ENCODE assay signal across 33 mouse cellular contexts in the genomic region with DNA sequence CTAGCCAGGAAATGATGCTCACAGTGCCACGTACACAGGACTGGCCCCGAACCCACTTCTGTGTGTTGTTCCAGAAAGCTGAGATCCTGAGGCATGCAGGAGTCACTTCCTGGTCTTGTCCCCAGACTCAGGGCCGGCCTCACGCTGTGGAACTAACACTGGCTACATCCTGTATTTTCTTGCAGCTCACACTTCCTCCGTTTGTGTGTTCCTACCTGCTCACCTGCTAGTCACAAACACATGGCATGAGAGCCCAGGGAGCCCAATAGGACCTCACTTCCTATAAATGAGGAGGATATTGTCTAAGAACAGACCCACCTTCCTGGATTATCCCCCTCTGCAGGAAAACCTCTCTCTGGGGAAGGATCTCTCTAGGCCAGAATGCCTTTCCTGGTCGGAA. TPM values are rescaled to one million over a fixed set of nuclear protein-coding genes. Genes with fewer than 3 reads are reported as not detected.
DNase-seq lines count a peak whose midpoint lies in the region; ATAC-seq and TF ChIP-seq lines count a peak whose summit lies in the region.
"Had no signal": no experiment of that assay in that cellular context is flagged by ENCODE, and none has a peak within 500 bp of the region (broad histone marks: within the 10 kb centered on the region; RNA-seq: fewer than 3 reads in every experiment).

No protein-coding gene starts in this region.

- 33% methylated on average over 6 of the region's 6 CpGs for WGBS in heart, adult 2 months
- WGBS in hindbrain, embryonic 10.5 days: 77% methylated on average over 6 of the region's 6 CpGs
- WGBS in hindbrain, postnatal 0 days: 78% methylated on average over 6 of the region's 6 CpGs
- WGBS in lung, embryonic 14.5 days: 55% methylated on average over 6 of the region's 6 CpGs
- WGBS in lung, postnatal 0 days: 44% methylated on average over 6 of the region's 6 CpGs
- 83% methylated on average over 6 of the region's 6 CpGs for WGBS in midbrain, embryonic 15.5 days

- peak; percentile 24 for DNase-seq in heart, adult 8-10 months (ENCODE audit: low spot score)
- no peak for DNase-seq in heart, adult 2 months
- DNase-seq in hindbrain, embryonic 10.5 days (ENCODE audit: low spot score): no peak
- no peak for DNase-seq in hindbrain, postnatal 0 days (ENCODE audit: low spot score)
- peak; percentile 12 for DNase-seq in lung, embryonic 14.5 days
- DNase-seq in lung, postnatal 0 days (ENCODE audit: low spot score): no peak
- DNase-seq: adrenal gland, postnatal 10 days; B cell, adult 2 months; cerebellum, adult 8-10 months; cerebellum, postnatal 36 days; embryo, embryonic 11 days; gastrocnemius, postnatal 10 days; kidney, adult 18-20 months; liver; retina, postnatal 1 day; right cerebral cortex, postnatal 25 days; spleen, adult 18-20 months; thymus, postnatal 14 days had no signal

- H3K4me3 ChIP-seq in heart, adult 2 months: no peak overlapping the region
- H3K4me3 ChIP-seq in hindbrain, embryonic 10.5 days: no peak overlapping the region
- no peak overlapping the region for H3K4me3 ChIP-seq in hindbrain, postnatal 0 days (ENCODE audit: low read length)
- H3K4me3 ChIP-seq in lung, embryonic 14.5 days (ENCODE audit: low read depth, low read length): no peak overlapping the region
- no peak overlapping the region for H3K4me3 ChIP-seq in lung, postnatal 0 days (ENCODE audit: low read depth, low read length)
- no peak overlapping the region for H3K4me3 ChIP-seq in midbrain, embryonic 15.5 days
- H3K4me3 ChIP-seq: embryonic facial prominence, embryonic 15.5 days; limb, embryonic 10.5 days; liver, embryonic 15.5 days; myocyte; neural tube, embryonic 13.5 days had no signal

- no peak for TF ChIP-seq CTCF in heart, adult 2 months (IDR thresholded peaks at IDR 0.05)
- no peak for TF ChIP-seq CTCF in hindbrain, postnatal 0 days (IDR thresholded peaks at IDR 0.05; ENCODE audit: low read depth)
- TF ChIP-seq CTCF in lung, embryonic 14.5 days (IDR thresholded peaks at IDR 0.05; ENCODE audit: low read depth): no peak
- TF ChIP-seq CTCF in lung, postnatal 0 days (IDR thresholded peaks at IDR 0.05): no peak

- H3K4me1 ChIP-seq in heart, adult 2 months (ENCODE audit: control insufficient read depth, insufficient read depth, low read length): peaks cover 6% of the 10 kb centered on the region
- no peaks in the 10 kb centered on the region for H3K4me1 ChIP-seq in hindbrain, embryonic 10.5 days (replicated peaks)
- no peaks in the 10 kb centered on the region for H3K4me1 ChIP-seq in hindbrain, postnatal 0 days (ENCODE audit: insufficient read depth, low read length)
- no peaks in the 10 kb centered on the region for H3K4me1 ChIP-seq in lung, embryonic 14.5 days (ENCODE audit: insufficient read depth)
- no peaks in the 10 kb centered on the region for H3K4me1 ChIP-seq in lung, postnatal 0 days (ENCODE audit: insufficient read depth, low read depth, low read length)
- H3K4me1 ChIP-seq in midbrain, embryonic 15.5 days: no peaks in the 10 kb centered on the region
- H3K4me1 ChIP-seq: embryonic facial prominence, embryonic 15.5 days; limb, embryonic 10.5 days; neural tube, embryonic 13.5 days had no signal

- H3K9ac ChIP-seq in heart, adult 2 months (ENCODE audit: low read depth, low read length): no peak overlapping the region
- no peak overlapping the region for H3K9ac ChIP-seq in hindbrain, postnatal 0 days (replicated peaks; ENCODE audit: low read length)
- H3K9ac ChIP-seq in lung, embryonic 14.5 days: no peak overlapping the region
- no peak overlapping the region for H3K9ac ChIP-seq in lung, postnatal 0 days (replicated peaks; ENCODE audit: low read depth)
- no peak overlapping the region for H3K9ac ChIP-seq in midbrain, embryonic 15.5 days
- H3K9ac ChIP-seq: embryonic facial prominence, embryonic 15.5 days; hindbrain, embryonic 14.5 days; liver, embryonic 15.5 days; neural tube, embryonic 13.5 days had no signal

- no peaks in the 10 kb centered on the region for H3K36me3 ChIP-seq in heart, adult 2 months (ENCODE audit: control insufficient read depth, insufficient read depth, low read length)
- peaks cover 12% of the 10 kb centered on the region for H3K36me3 ChIP-seq in hindbrain, embryonic 10.5 days
- H3K36me3 ChIP-seq in hindbrain, postnatal 0 days (ENCODE audit: insufficient read depth, low read length): no peaks in the 10 kb centered on the region; the same call in 1 of the 2 replicates
- no peaks in the 10 kb centered on the region for H3K36me3 ChIP-seq in lung, embryonic 14.5 days (ENCODE audit: insufficient read depth)
- H3K36me3 ChIP-seq in lung, postnatal 0 days (ENCODE audit: insufficient read depth, low read length): no peaks in the 10 kb centered on the region
- H3K36me3 ChIP-seq in midbrain, embryonic 15.5 days (replicated peaks): 0 out of 2 replicates have a peak, but pooled peaks cover 7% of the 10 kb centered on the region
- H3K36me3 ChIP-seq: embryonic facial prominence, embryonic 15.5 days; G1E; limb, embryonic 10.5 days; liver, embryonic 15.5 days had no signal

- H3K27me3 ChIP-seq in heart, adult 2 months (ENCODE audit: control insufficient read depth, insufficient read depth, low read length): no peaks in the 10 kb centered on the region
- peaks cover 7% of the 10 kb centered on the region; the same call in 1 of the 2 replicates for H3K27me3 ChIP-seq in hindbrain, embryonic 10.5 days (ENCODE audit: insufficient read depth, poor library complexity, severe bottlenecking)
- no peaks in the 10 kb centered on the region for H3K27me3 ChIP-seq in hindbrain, postnatal 0 days (ENCODE audit: insufficient read depth, low read length)
- no peaks in the 10 kb centered on the region for H3K27me3 ChIP-seq in lung, embryonic 14.5 days (ENCODE audit: insufficient read depth, low read length)
- H3K27me3 ChIP-seq in lung, postnatal 0 days (replicated peaks; ENCODE audit: insufficient read depth, low read length): no peaks in the 10 kb centered on the region
- H3K27me3 ChIP-seq in midbrain, embryonic 15.5 days (replicated peaks): no peaks in the 10 kb centered on the region
- H3K27me3 ChIP-seq: embryonic facial prominence, embryonic 15.5 days; liver, embryonic 15.5 days; neural tube, embryonic 13.5 days had no signal

- H3K27ac ChIP-seq in heart, adult 2 months: no peak overlapping the region
- peak overlapping the region; percentile 45; the same call in 1 of the 2 replicates for H3K27ac ChIP-seq in hindbrain, embryonic 10.5 days
- no peak overlapping the region for H3K27ac ChIP-seq in hindbrain, postnatal 0 days
- H3K27ac ChIP-seq in lung, embryonic 14.5 days (ENCODE audit: low read depth): no peak overlapping the region
- no peak overlapping the region for H3K27ac ChIP-seq in lung, postnatal 0 days (ENCODE audit: low read length)
- H3K27ac ChIP-seq in midbrain, embryonic 15.5 days: no peak overlapping the region
- H3K27ac ChIP-seq: hindbrain, embryonic 14.5 days; kidney, postnatal 0 days; limb, embryonic 10.5 days; liver, embryonic 15.5 days; macrophage; neural tube, embryonic 13.5 days had no signal

- H3K4me2 ChIP-seq in hindbrain, postnatal 0 days (ENCODE audit: low read depth, low read length): no peak overlapping the region
- no peak overlapping the region for H3K4me2 ChIP-seq in lung, embryonic 14.5 days
- no peak overlapping the region for H3K4me2 ChIP-seq in lung, postnatal 0 days (replicated peaks; ENCODE audit: low read depth, low read length)
- no peak overlapping the region for H3K4me2 ChIP-seq in midbrain, embryonic 15.5 days
- H3K4me2 ChIP-seq: embryonic facial prominence, embryonic 15.5 days; heart, embryonic 11.5 days; hindbrain, embryonic 14.5 days; neural tube, embryonic 13.5 days had no signal

- TF ChIP-seq EP300 in heart, adult 2 months (IDR thresholded peaks at IDR 0.05; ENCODE audit: insufficient read depth, low read depth, low read length): no peak
- TF ChIP-seq EP300 in lung, postnatal 0 days (IDR thresholded peaks at IDR 0.05): no peak

- TF ChIP-seq POLR2A in heart, adult 2 months (IDR thresholded peaks at IDR 0.05; ENCODE audit: insufficient read depth, low read depth, low read length): no peak

- intact Hi-C loops in heart, adult 2 months (cut with DNase I): no loop called here

- no peaks in the 10 kb centered on the region for H3K79me2 ChIP-seq in heart, adult 2 months (replicated peaks; ENCODE audit: control insufficient read depth, insufficient read depth, low read length)

- ATAC-seq in hindbrain, postnatal 0 days: no peak
- no peak for ATAC-seq in lung, embryonic 14.5 days (ENCODE audit: insufficient read depth)
- ATAC-seq in lung, postnatal 0 days: no peak
- no peak for ATAC-seq in midbrain, embryonic 15.5 days (replicated peaks)
- ATAC-seq: activated CD4-positive, CD25-positive, alpha-beta regulatory T cell, adult 4 months; forebrain, embryonic 16.5 days; midbrain, embryonic 16.5 days had no signal

- H3K9me3 ChIP-seq in hindbrain, embryonic 10.5 days: peaks cover 6% of the 10 kb centered on the region
- H3K9me3 ChIP-seq in hindbrain, postnatal 0 days (ENCODE audit: low read length): no peaks in the 10 kb centered on the region
- H3K9me3 ChIP-seq in lung, embryonic 14.5 days (ENCODE audit: low read depth, low read length): no peaks in the 10 kb centered on the region
- H3K9me3 ChIP-seq in lung, postnatal 0 days (ENCODE audit: low read length): no peaks in the 10 kb centered on the region
- peaks cover 3% of the 10 kb centered on the region; the same call in 1 of the 2 replicates for H3K9me3 ChIP-seq in midbrain, embryonic 15.5 days
- H3K9me3 ChIP-seq: embryonic facial prominence, embryonic 15.5 days; G1E; limb, embryonic 10.5 days; liver, embryonic 15.5 days had no signal

RNA-seq across cellular contexts. Expression of a gene that starts 18.5 kb away (rescaled TPM):
- total RNA-seq in heart, adult 8-10 months (2022): 1 to 10 TPM; 1.6 to 2.1 (median 1.9) TPM
- total RNA-seq in heart, adult 2 months (2021): 1 to 10 TPM; 1.7 to 2.4 TPM
- 8.1 and 8.7 TPM in 2 replicates for polyA plus RNA-seq in heart, adult 2 months (2012; rRNA removed)
- 3.9 and 5.0 TPM in 2 replicates for polyA plus RNA-seq in hindbrain, embryonic 10.5 days (2016; fragmentation: Nextera tagmentation; extraction: Ambion mirVana)
- total RNA-seq in hindbrain, postnatal 0 days (2014; rRNA removed): 34.9 and 49.2 TPM in 2 replicates
- 23.2 and 24.4 TPM in 2 replicates for polyA plus RNA-seq in hindbrain, postnatal 0 days (2015; fragmentation: Nextera tagmentation; extraction: Ambion mirVana)
- polyA plus RNA-seq in lung, embryonic 14.5 days (2014; fragmentation: Nextera tagmentation; extraction: Ambion mirVana): 1.7 and 1.8 TPM in 2 replicates
- polyA plus RNA-seq in lung, postnatal 0 days (2015; fragmentation: Nextera tagmentation; extraction: Ambion mirVana): 5.2 TPM in 2 replicates
- polyA plus RNA-seq in midbrain, embryonic 15.5 days (2015; fragmentation: Nextera tagmentation; extraction: Ambion mirVana): 48.0 and 49.6 TPM in 2 replicates
- total RNA-seq: CH12.LX had no signal
- polyA plus RNA-seq: macrophage had no signal

Comparison
In these comparisons a context has a peak if more than half of its experiments do, and no peak if none do; other contexts are left out.
1. DNase-seq: peak in heart, adult 8-10 months (single experiment) and lung, embryonic 14.5 days (single experiment); none in heart, adult 2 months (0 of 2), hindbrain, embryonic 10.5 days (single experiment), hindbrain, postnatal 0 days (single experiment) and lung, postnatal 0 days (single experiment).